Mouse (Mus musculus) neural tube, embryonic 13.5 days (tissue): ENCODE measurements around the gene Rasgrp4. TPM values are rescaled to one million over a fixed set of nuclear protein-coding genes. Genes with fewer than 3 reads are reported as not detected.
A peak's percentile ranks its signal among the peaks of the same experiment; 100 is the strongest.
"Not testable (repeated sequence)": the region's sequence is repeated elsewhere in the genome, so short reads cannot be mapped to it uniquely, and the experiment has no call there.

Source experiments
- ATAC-seq: fragments of 200-750 bp; cut with Nextera tagmentation; 2 replicates; pipeline ENCODE4 v1.8.0; 2017; ENCODE audit warnings: low read depth, mild to moderate bottlenecking, moderate TSS enrichment, moderate library complexity
- H3K27ac ChIP-seq: fragments of 300-500 bp; sonication (generic); replicated peaks from 2 replicates; pipeline ENCODE4 v1.5.1; 2015; ENCODE audit warnings: moderate library complexity, mild to moderate bottlenecking, inconsistent platforms
- H3K27me3 ChIP-seq: fragments of 300-500 bp; sonication (generic); 2 replicates; pipeline ENCODE4 v1.6.1; 2015; ENCODE audit warnings: mild to moderate bottlenecking, inconsistent platforms
- H3K36me3 ChIP-seq: fragments of 300-500 bp; sonication (generic); 2 replicates; pipeline ENCODE4 v1.6.1; 2015; ENCODE audit warnings: mild to moderate bottlenecking, inconsistent platforms
- H3K4me1 ChIP-seq: fragments of 300-500 bp; sonication (generic); replicated peaks from 2 replicates; pipeline ENCODE4 v1.6.1; 2015; ENCODE audit warnings: inconsistent platforms
- H3K4me2 ChIP-seq: fragments of 300-500 bp; sonication (generic); 2 replicates; pipeline ENCODE4 v1.6.1; 2015; ENCODE audit warnings: inconsistent platforms, mild to moderate bottlenecking, moderate library complexity
- H3K4me3 ChIP-seq: fragments of 300-500 bp; sonication (generic); 2 replicates; pipeline ENCODE4 v1.5.1; 2015; ENCODE audit warnings: mild to moderate bottlenecking, inconsistent platforms
- H3K9ac ChIP-seq: fragments of 300-500 bp; sonication (generic); 2 replicates; pipeline ENCODE4 v1.6.1; 2015; ENCODE audit warnings: moderate library complexity, mild to moderate bottlenecking, inconsistent platforms
- H3K9me3 ChIP-seq: fragments of 300-500 bp; sonication (generic); 2 replicates; pipeline ENCODE4 v1.6.1; 2016; ENCODE audit warnings: inconsistent platforms
- WGBS: fragments of 180-500 bp; shearing (Covaris S2); methylation state at CpG from one replicate; pipeline ENCODE4 v1.1.7; 2015; 5-methylcytosine and 5-hydroxymethylcytosine counted together
- polyA plus RNA-seq: library from polyadenylated mRNA; unstranded; fragments of >200 nt; fragmentation: Nextera tagmentation; extraction: Ambion mirVana; gene quantifications from 2 replicates; pipeline ENCODE4 v1.2.1, GENCODE M21; 2015

Rasgrp4 gene
- polyA plus RNA-seq, 1 experiment from 2014 or later, result 0.68 TPM

DNA sequence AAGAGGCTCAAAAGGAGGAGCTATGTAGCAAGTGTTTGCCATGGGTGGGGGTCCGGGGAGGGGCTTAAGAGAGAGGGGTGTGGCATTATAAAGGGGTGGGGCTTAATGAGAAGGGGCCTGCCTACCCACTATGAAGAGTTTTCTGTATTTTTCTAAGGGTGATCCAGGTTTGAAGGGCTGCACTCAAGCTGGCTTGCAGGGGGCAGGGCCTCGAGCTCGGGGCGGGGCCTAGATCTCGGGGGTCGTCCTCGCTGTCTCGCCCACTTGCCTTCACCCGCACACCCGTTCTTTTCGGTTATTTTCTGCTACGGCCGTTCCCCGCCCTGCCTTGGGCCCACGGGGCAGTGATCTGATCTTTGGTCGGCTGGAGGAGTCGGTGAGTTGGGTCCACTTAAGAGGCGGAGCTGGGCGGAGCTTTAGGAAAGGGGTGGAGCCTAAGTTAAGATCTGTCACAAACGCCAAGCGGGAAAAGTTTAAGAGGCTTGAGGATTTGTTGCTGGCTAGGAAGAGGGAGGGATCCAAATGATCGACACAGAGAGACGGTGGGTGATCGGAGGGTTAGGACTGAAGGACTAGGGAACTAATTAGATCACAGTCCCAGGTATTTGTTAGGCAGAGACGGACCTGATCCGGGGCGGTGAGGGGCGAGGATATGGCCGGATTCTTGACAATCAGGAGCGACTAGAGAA, 35.6 kb downstream of the Rasgrp4 start, which contains the start of the genes Ggn and Spred3:
Gene Ggn (plus strand): TSS at position 145 of the 689 bp plus-strand sequence.
Gene Spred3 (minus strand): TSS at position 346 of the 689 bp plus-strand sequence.
- peak within 1 kb of the TSS; percentile 90 for H3K27ac ChIP-seq
- peak within 1 kb of the TSS; percentile 76 for H3K9ac ChIP-seq
- under 1% methylated on average over 30 of the region's 30 CpGs for WGBS
- H3K4me3 ChIP-seq, result peak within 1 kb of the TSS; percentile 66
- H3K27me3 ChIP-seq, result peaks cover 49% of the 10 kb centered on the region
- peak within 1 kb of the TSS; percentile 76 for H3K4me2 ChIP-seq
- peak; percentile 51 for ATAC-seq
- peaks cover 32% of the 10 kb centered on the region for H3K36me3 ChIP-seq
- no peaks in the 10 kb centered on the region for H3K9me3 ChIP-seq
- H3K4me1 ChIP-seq, result peaks cover 41% of the 10 kb centered on the region

DNA sequence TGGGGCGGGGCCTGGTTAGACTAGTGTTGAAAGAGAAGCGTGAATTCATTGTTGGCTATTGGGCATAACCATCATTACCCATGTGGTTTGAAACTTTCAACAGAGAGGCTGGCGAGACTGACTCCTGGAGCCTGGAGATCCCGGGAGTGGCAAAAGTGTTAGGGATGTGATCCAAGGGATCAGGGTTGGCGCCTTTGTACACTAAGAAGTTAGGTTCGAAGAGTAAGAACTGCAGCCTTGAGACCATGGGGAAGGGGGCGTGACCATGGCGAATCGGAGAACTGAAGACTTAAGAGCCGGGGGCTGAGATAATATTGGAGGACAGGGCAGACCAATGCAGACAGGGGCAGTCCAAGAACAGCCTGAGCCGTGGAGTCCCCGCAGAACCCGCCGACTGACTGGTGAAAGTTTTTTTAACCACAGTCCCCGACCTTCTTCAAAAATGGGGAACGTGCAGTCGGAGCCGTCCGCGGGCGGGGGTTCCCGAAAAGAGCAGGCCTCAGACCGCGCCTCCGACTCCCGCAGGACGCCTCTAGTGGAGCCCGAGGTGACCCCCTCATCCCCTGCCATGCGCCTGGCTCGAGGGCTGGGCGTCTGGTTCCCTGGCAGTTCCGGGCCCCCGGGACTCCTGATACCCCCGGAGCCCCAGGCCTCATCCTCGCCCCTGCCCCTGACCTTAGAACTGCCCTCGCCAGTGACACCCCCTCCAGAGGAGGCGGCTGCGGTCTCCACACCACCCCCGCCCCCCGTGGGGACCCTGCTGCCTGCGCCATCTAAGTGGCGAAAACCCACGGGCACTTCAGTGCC, 36.3 kb downstream of the Rasgrp4 start:
- 2% methylated on average over 43 of the region's 43 CpGs for WGBS
- Histone ChIP-seq H3K4me3 (peak overlapping the region; percentile 66), H3K27ac (no peak overlapping the region), H3K27me3 (peaks cover 56% of the 10 kb centered on the region), H3K36me3 (peaks cover 39% of the 10 kb centered on the region), H3K4me2 (peak overlapping the region; percentile 76), H3K9me3 (no peaks in the 10 kb centered on the region), H3K9ac (peak overlapping the region; percentile 62), H3K4me1 (peaks cover 41% of the 10 kb centered on the region)
- no peak for ATAC-seq

DNA sequence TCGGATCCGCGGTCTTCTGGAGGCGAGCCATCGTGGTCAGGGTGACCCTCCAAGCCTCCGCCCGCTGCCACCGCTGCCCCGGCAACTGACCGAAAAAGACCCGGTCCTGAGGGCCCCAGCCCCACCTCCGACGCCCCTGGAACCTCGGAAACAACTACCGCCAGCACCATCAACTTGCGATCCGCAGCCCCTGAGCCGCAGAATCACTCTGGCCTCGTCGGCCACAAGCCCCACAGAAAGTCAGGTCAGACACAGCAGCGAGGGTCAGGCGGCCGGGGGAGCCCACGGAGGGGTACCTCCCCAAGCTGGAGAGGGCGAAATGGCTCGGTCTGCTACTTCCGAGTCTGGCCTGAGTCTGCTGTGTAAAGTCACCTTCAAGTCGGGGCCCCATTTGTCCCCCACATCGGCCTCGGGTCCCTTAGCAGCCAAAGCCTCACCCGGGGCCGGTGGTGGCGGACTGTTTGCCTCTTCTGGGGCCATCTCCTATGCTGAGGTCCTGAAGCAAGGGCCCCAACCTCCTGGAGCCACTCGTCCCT, 37.0 kb downstream of the Rasgrp4 start:
- H3K4me2 ChIP-seq, result peak overlapping the region; percentile 76
- 4% methylated on average over 34 of the region's 34 CpGs for WGBS

DNA sequence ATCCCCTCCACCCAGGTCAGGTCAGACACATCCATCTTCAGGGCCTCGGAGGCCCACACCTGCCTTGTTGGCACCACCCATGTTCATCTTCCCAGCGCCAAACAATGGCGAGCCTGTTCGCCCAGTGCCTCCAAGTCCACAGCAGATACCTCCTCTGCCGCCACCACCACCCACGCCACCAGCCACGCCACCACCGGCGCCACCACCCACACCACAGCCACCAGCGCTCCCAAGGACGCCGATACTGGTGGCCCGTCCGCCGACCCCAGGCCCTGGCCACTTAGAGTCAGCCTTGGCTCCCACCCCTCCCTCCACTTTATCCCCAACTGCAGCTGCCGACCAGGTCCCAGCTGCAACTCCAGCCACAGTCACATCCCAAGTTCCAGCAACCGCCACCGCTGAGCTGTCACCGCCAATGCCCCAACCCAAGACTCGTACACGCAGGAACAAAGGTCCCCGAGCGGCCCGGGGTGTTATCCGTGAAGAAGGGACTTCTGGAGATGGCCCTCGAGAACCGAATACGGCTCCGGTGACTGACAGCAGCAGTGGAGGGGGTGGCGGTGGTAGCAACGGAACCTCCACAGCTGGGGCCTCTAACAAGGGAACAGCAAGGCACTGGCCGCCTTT, 37.9 kb downstream of the Rasgrp4 start:
- Histone ChIP-seq H3K9me3 (no peaks in the 10 kb centered on the region), H3K36me3 (peaks cover 49% of the 10 kb centered on the region), H3K27ac (no peak overlapping the region), H3K4me2 (no peak overlapping the region), H3K9ac (no peak overlapping the region), H3K27me3 (peaks cover 56% of the 10 kb centered on the region), H3K4me3 (0 out of 2 replicates have a peak overlapping the region, but pooled peaks have one; percentile 66), H3K4me1 (peaks cover 41% of the 10 kb centered on the region)
- 34% methylated on average over 32 of the region's 32 CpGs for WGBS
- no peak for ATAC-seq

More for the DNA sequence above, 37.0 kb downstream of the Rasgrp4 start:
- H3K36me3 ChIP-seq, result peaks cover 42% of the 10 kb centered on the region
- H3K4me1 ChIP-seq, result peaks cover 41% of the 10 kb centered on the region
- H3K4me3 ChIP-seq, result peak overlapping the region; percentile 66
- ATAC-seq, result no peak
- no peaks in the 10 kb centered on the region for H3K9me3 ChIP-seq
- peaks cover 56% of the 10 kb centered on the region for H3K27me3 ChIP-seq
- H3K9ac ChIP-seq, result peak overlapping the region; percentile 62
- H3K27ac ChIP-seq, result no peak overlapping the region

DNA sequence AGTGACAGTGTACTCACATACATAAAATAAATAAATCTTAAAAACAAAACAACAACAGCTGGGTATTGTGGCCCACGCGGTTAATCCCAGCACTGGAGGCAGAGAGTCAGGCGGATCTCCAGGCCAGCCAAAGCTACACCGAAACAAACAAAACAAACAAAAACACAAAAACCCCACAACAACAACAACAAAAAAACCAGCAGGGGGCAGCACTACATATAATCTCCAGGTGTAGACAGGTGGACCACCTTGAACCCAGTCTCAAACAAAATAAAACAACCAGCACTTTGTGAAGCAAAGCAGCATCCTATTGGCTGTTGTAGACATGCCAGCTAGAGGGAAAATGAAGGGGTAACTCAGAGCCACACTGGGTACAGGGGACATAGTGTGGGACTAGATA, 43.5 kb downstream of the Rasgrp4 start:
- ATAC-seq, result no peak
- H3K4me3 ChIP-seq, result no peak overlapping the region
- H3K27me3 ChIP-seq, result peaks cover 28% of the 10 kb centered on the region
- H3K27ac ChIP-seq, result no peak overlapping the region
- no peaks in the 10 kb centered on the region for H3K9me3 ChIP-seq
- 91% methylated on average over 4 of the region's 4 CpGs for WGBS
- no peak overlapping the region for H3K4me2 ChIP-seq
- no peak overlapping the region for H3K9ac ChIP-seq
- H3K4me1 ChIP-seq, result peaks cover 22% of the 10 kb centered on the region
- H3K36me3 ChIP-seq, result peaks cover 41% of the 10 kb centered on the region

- Histone ChIP-seq H3K4me2 (peak overlapping the region; percentile 86), H3K9ac (peak overlapping the region; percentile 95), H3K27me3 (peaks cover 16% of the 10 kb centered on the region), H3K36me3 (peaks cover 29% of the 10 kb centered on the region), H3K4me3 (peak overlapping the region; percentile 77), H3K4me1 (peaks cover 22% of the 10 kb centered on the region), H3K9me3 (no peaks in the 10 kb centered on the region), H3K27ac (no peak overlapping the region)
- WGBS, result 64% methylated on average over 7 of the region's 7 CpGs
- ATAC-seq, result no peak
Measured at GRCm38 (mm10) chr7:29179323-29179722, 44.7 kb downstream of the Rasgrp4 start.

DNA sequence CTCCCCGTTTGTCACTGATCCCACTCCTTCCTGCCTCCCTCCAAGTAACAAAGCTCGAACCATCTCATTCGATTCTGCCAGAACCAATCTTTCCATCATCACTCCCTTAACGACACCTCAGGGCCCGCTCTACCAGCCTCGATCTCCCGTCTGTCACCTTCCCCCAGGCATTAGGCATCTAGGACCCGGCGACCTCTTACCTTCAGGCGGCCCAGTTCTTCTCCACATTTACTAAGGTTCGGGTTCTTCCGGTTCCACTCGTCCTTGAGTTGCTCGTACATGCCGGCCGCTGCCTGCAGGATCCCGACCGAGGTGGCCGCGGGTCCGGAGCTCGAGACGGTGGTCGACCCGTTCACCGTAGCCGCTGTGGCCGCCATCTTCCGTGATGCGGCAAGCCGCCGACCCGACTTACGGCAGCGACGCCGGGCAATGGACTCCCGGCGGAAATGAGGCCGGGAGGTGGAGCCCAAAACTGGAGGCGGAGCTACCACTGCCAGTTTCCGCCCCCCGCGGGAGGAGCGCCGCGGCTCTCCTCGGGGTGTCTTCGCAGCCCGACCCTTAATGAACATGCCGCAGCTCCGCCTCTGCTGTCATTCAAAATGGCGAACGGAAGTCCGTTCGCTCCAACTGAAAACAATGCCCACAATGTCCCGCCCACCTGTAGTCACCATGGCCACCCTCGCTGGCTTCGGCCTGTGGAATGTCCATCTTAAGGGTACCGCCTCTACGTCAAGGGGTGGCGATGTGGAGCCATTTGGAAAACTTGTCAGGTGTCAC, 45.6 kb downstream of the Rasgrp4 start, which contains the start of gene Psmd8:
Gene Psmd8 (minus strand): TSS at position 625 of the 777 bp plus-strand sequence.
- Histone ChIP-seq H3K36me3 (peaks cover 20% of the 10 kb centered on the region), H3K4me2 (peak within 1 kb of the TSS; percentile 86), H3K4me1 (peaks cover 22% of the 10 kb centered on the region), H3K27ac (peak within 1 kb of the TSS; percentile 70), H3K27me3 (peaks cover 6% of the 10 kb centered on the region), H3K9ac (peak within 1 kb of the TSS; percentile 95), H3K4me3 (peak within 1 kb of the TSS; percentile 77), H3K9me3 (no peaks in the 10 kb centered on the region)
- under 1% methylated on average over 62 of the region's 62 CpGs for WGBS
- ATAC-seq, result peak; percentile 93

GRCm38 (mm10) chr7:29180854-29181236, 46.2 kb downstream of the Rasgrp4 start:
- H3K27me3 ChIP-seq, result 0 out of 2 replicates have a peak, but pooled peaks cover under 1% of the 10 kb centered on the region
- peak; percentile 49; the same call in 1 of the 2 replicates for ATAC-seq
- peak overlapping the region; percentile 77 for H3K4me3 ChIP-seq
- H3K36me3 ChIP-seq, result peaks cover 14% of the 10 kb centered on the region
- peaks cover 22% of the 10 kb centered on the region for H3K4me1 ChIP-seq
- peak overlapping the region; percentile 52 for H3K4me2 ChIP-seq
- H3K9ac ChIP-seq, result no peak overlapping the region
- 44% methylated on average over 5 of the region's 5 CpGs for WGBS
- H3K9me3 ChIP-seq, result no peaks in the 10 kb centered on the region
- peak overlapping the region; percentile 69 for H3K27ac ChIP-seq

GRCm38 (mm10) chr7:29181323-29181722, 46.7 kb downstream of the Rasgrp4 start:
- peak overlapping the region; percentile 77; the same call in 1 of the 2 replicates for H3K4me3 ChIP-seq
- not testable (repeated sequence) for H3K27me3 ChIP-seq, H3K36me3 ChIP-seq, H3K9ac ChIP-seq, H3K9me3 ChIP-seq, ATAC-seq
- H3K4me2 ChIP-seq, result peak overlapping the region; percentile 52
- WGBS, result 96% methylated on average over 4 of the region's 4 CpGs
- peak overlapping the region; percentile 69; the same call in 1 of the 2 replicates for H3K27ac ChIP-seq
- peaks cover 22% of the 10 kb centered on the region for H3K4me1 ChIP-seq

DNA sequence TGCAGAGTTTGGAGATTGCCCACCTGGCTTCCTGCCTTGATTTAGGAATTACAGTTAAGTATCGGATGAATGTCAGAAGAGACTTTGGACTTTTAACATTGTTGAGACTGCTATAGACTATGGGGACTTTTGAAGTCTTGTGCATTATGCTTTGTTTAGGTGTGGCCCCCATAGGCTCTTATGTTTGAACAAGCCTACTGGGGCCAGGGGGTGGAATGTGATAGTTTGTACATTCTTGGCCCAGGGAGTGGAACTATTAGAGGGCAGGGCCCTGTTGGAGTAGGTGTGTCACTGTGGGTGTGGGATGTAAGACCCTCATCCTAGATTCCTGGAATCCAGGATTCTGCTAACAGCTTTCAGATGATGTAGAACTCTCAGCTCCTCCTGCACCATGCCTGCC, 59.6 kb downstream of the Rasgrp4 start:
- H3K4me2 ChIP-seq, H3K9me3 ChIP-seq, H3K27me3 ChIP-seq, H3K4me1 ChIP-seq, H3K36me3 ChIP-seq, H3K27ac ChIP-seq, H3K4me3 ChIP-seq, ATAC-seq, H3K9ac ChIP-seq: not testable (repeated sequence)
- 100% methylated on average over 1 of the region's 1 CpGs for WGBS

DNA sequence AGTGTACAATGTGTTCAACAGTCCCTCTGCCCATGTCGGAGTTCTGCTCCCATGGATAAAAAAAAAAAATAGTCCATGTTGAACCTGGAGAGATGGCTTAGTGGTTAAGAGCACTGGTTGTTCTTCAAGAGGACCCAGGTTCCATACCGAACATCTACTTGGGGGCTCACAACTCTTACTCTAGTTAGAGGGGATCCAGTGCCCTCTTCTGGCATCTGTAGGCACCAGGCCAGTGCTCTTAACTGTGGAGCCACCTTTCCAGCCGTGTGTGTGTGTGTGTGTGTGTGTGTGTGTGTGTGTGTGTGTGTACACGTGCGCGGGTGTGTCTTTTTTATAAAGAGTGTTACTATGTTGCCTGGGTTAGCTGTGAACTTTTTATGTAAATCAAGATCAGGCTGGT, 67.9 kb downstream of the Rasgrp4 start:
- Histone ChIP-seq H3K4me2 (no peak overlapping the region), H3K4me3 (no peak overlapping the region), H3K9me3 (no peaks in the 10 kb centered on the region), H3K36me3 (no peaks in the 10 kb centered on the region), H3K27me3 (no peaks in the 10 kb centered on the region), H3K27ac (no peak overlapping the region), H3K4me1 (no peaks in the 10 kb centered on the region), H3K9ac (no peak overlapping the region)
- WGBS, result 82% methylated on average over 6 of the region's 6 CpGs
- no peak for ATAC-seq
